Mouse (Mus musculus): Measurements from ENCODE around the gene Hist1h2ap. TPM values are rescaled to one million over a fixed set of nuclear protein-coding genes. Genes with fewer than 3 reads are reported as not detected.
"Not testable (repeated sequence)": the region's sequence is repeated elsewhere in the genome, so short reads cannot be mapped to it uniquely, and the experiment has no call there.

The Hist1h2ap gene
- total RNA-seq, 4 experiments from 2014 or later = 10.6 to 18.9 TPM; not detected in 2

GRCm38 (mm10) chr13:21811074-21811473, 22.2 kb downstream of the Hist1h2ap start:
- not testable (repeated sequence) for DNase-seq (ENCODE audit: low spot score in 2 of 2)

- not testable (repeated sequence) for DNase-seq (ENCODE audit: low spot score in 2 of 2)
Measured at GRCm38 (mm10) chr13:21810073-21810472, 23.2 kb downstream of the Hist1h2ap start, which contains the start of the genes Hist1h2bq and Hist1h2ao. Hist1h2bq (minus strand) TSS chr13:21810197. Hist1h2ao (plus strand) TSS chr13:21810465.

GRCm38 (mm10) chr13:21803058-21803457, 30.2 kb downstream of the Hist1h2ap start:
- not testable (repeated sequence) for DNase-seq (ENCODE audit: low spot score in 2 of 2)

- DNase-seq (ENCODE audit: low spot score in 2 of 2) = not testable (repeated sequence)
Measured at GRCm38 (mm10) chr13:21797163-21797562, 36.1 kb downstream of the Hist1h2ap start.

- no peak for DNase-seq (ENCODE audit: low spot score in 2 of 2)
Measured at GRCm38 (mm10) chr13:21795584-21795983, 37.7 kb downstream of the Hist1h2ap start.

GRCm38 (mm10) chr13:21790601-21791283, 42.6 kb downstream of the Hist1h2ap start:
- DNase-seq (ENCODE audit: low spot score in 2 of 2) = no peak

GRCm38 (mm10) chr13:21789925-21790324, 43.4 kb downstream of the Hist1h2ap start:
- no peak for DNase-seq (ENCODE audit: low spot score in 2 of 2)

- no peak for DNase-seq (ENCODE audit: low spot score in 2 of 2)
Measured at GRCm38 (mm10) chr13:21787760-21788593, 45.3 kb downstream of the Hist1h2ap start.

- DNase-seq (ENCODE audit: low spot score in 2 of 2) = peak; percentile 88 to 93
Measured at GRCm38 (mm10) chr13:21786899-21787629, 46.2 kb downstream of the Hist1h2ap start, which contains the start of the genes Hist1h2an and Hist1h2bp. Hist1h2an (minus strand) TSS chr13:21787218. Hist1h2bp (plus strand) TSS chr13:21787461.

GRCm38 (mm10) chr13:21786189-21786898, 47.0 kb downstream of the Hist1h2ap start:
- DNase-seq (ENCODE audit: low spot score in 2 of 2) = no peak

GRCm38 (mm10) chr13:21784311-21784710, 49.0 kb downstream of the Hist1h2ap start:
- DNase-seq (ENCODE audit: low spot score in 2 of 2) = no peak

- DNase-seq (ENCODE audit: low spot score in 2 of 2) = no peak
Measured at GRCm38 (mm10) chr13:21783734-21784161, 49.6 kb downstream of the Hist1h2ap start.

- DNase-seq (ENCODE audit: low spot score in 2 of 2) = peak; percentile 42 to 61
Measured at GRCm38 (mm10) chr13:21783255-21783617, 50.1 kb downstream of the Hist1h2ap start, which contains the start of gene Hist1h3i. Hist1h3i (minus strand) TSS chr13:21783370.

Small RNA genes lying within 50 kb of the gene (microRNA-seq; reads per million reads assigned to microRNA genes)
- 0 reads per million in 2 experiments for gene Gm19658
- 0 reads per million in 2 experiments for gene Gm44346
- 0 reads per million in 2 experiments for gene Gm44466

Other genes with a start within 250 kb of the Hist1h2ap start
- not detected for gene Olfr1362, start 219.5 kb downstream of the Hist1h2ap start, total RNA-seq (2022)
- not detected for gene Olfr11, start 191.0 kb downstream of the Hist1h2ap start, total RNA-seq (2022)
- gene Olfr1361, start 170.1 kb downstream of the Hist1h2ap start, total RNA-seq (2022) = not detected
- gene Olfr1360, start 156.1 kb downstream of the Hist1h2ap start, total RNA-seq (2022) = not detected
- not detected for gene Olfr1359, start 135.4 kb downstream of the Hist1h2ap start, total RNA-seq (2022)
- 10 to 100 TPM; 10.8 to 28.3 (median 22.4) TPM for gene Hist1h2bl, start 117.4 kb downstream of the Hist1h2ap start, total RNA-seq (2022)
- gene Hist1h2ai, start 117.1 kb downstream of the Hist1h2ap start, total RNA-seq (2022) = 10 to 100 TPM in 2 of 4 experiments, 1 to 10 TPM in 2; 8.1 to 36.7 (median 16.0) TPM
- 10 to 100 TPM; 30.3 to 49.1 (median 42.8) TPM for gene Hist1h3h, start 115.8 kb downstream of the Hist1h2ap start, total RNA-seq (2022)
- 1 to 10 TPM; 2.8 to 4.8 (median 3.2) TPM for gene Hist1h2bm, start 111.5 kb downstream of the Hist1h2ap start, total RNA-seq (2022)
- 10 to 100 TPM; 11.6 to 17.1 (median 13.7) TPM for gene Hist1h4j, start 98.4 kb downstream of the Hist1h2ap start, total RNA-seq (2022)
- gene Hist1h4k, start 83.0 kb downstream of the Hist1h2ap start, total RNA-seq (2022) = 100 to 1,000 TPM; 228 to 277 (median 247) TPM
- gene Hist1h2ak, start 79.7 kb downstream of the Hist1h2ap start, total RNA-seq (2022) = 10 to 100 TPM in 2 of 4 experiments, 1 to 10 TPM in 2; 8.7 to 11.4 (median 9.8) TPM
- gene Hist1h2bn, start 79.4 kb downstream of the Hist1h2ap start, total RNA-seq (2022) = 1 to 10 TPM in 3 of 4 experiments, not detected in 1; 6.6 to 9.1 (median 8.4) TPM
- 1 to 10 TPM; 3.8 to 6.5 (median 5.9) TPM for gene Hist1h1b, start 52.9 kb downstream of the Hist1h2ap start, total RNA-seq (2022)
- gene Hist1h3i, start 50.1 kb downstream of the Hist1h2ap start, total RNA-seq (2022) = 10 to 100 TPM; 32.9 to 72.6 (median 47.3) TPM
- 1 to 10 TPM in 1 of 4 experiments, not detected in 3; 3.2 TPM for gene Hist1h2an, start 46.3 kb downstream of the Hist1h2ap start, total RNA-seq (2022)
- 10 to 100 TPM in 1 of 4 experiments, 1 to 10 TPM in 3; 3.1 to 11.6 (median 5.9) TPM for gene Hist1h2bp, start 46.0 kb downstream of the Hist1h2ap start, total RNA-seq (2022)
- gene Hist1h2bq, start 23.3 kb downstream of the Hist1h2ap start, total RNA-seq (2022) = 10 to 100 TPM; 26.8 to 44.1 (median 30.6) TPM
- gene Hist1h2ao, start 23.0 kb downstream of the Hist1h2ap start, total RNA-seq (2022) = 10 to 100 TPM in 3 of 4 experiments, 1 to 10 TPM in 1; 5.0 to 27.3 (median 17.8) TPM
- gene Hist1h4m, start 21.8 kb downstream of the Hist1h2ap start, total RNA-seq (2022) = 100 to 1,000 TPM; 180 to 291 (median 231) TPM
- gene Hist1h4n, start 1.3 kb downstream of the Hist1h2ap start, total RNA-seq (2022) = 10 to 100 TPM in 3 of 4 experiments, not detected in 1; 11.4 to 41.9 (median 29.6) TPM
- gene Hist1h2br, start 236 bp upstream of the Hist1h2ap start, total RNA-seq (2022) = 10 to 100 TPM; 26.6 to 44.1 (median 30.3) TPM
- gene Zfp184, start 111.6 kb upstream of the Hist1h2ap start, total RNA-seq (2022) = 1 to 10 TPM; 1.9 to 4.5 (median 2.9) TPM
- not detected for gene Pom121l2, start 147.7 kb upstream of the Hist1h2ap start, total RNA-seq (2022)
- under 1 TPM; 0.29 to 0.84 (median 0.56) TPM for gene Prss16, start 176.2 kb upstream of the Hist1h2ap start, total RNA-seq (2022)
- 10 to 100 TPM in 3 of 4 experiments, 1 to 10 TPM in 1; 6.5 to 26.2 (median 15.2) TPM for gene Hist1h2ah, start 202.1 kb upstream of the Hist1h2ap start, total RNA-seq (2022)
- gene Hist1h2bk, start 202.4 kb upstream of the Hist1h2ap start, total RNA-seq (2022) = 10 to 100 TPM; 10.4 to 18.1 (median 16.5) TPM
- gene Hist1h4i, start 207.9 kb upstream of the Hist1h2ap start, total RNA-seq (2022) = 10 to 100 TPM; 55.1 to 70.7 (median 60.0) TPM
- gene Hist1h2ag, start 209.4 kb upstream of the Hist1h2ap start, total RNA-seq (2022) = 10 to 100 TPM in 2 of 4 experiments, 1 to 10 TPM in 2; 8.2 to 12.2 (median 10.1) TPM
- 10 to 100 TPM; 10.8 to 15.9 (median 12.1) TPM for gene Hist1h2bj, start 209.7 kb upstream of the Hist1h2ap start, total RNA-seq (2022)